Mouse (Mus musculus): ENCODE measurements around the gene Nrl.

Nrl gene

GRCm38 (mm10) chr14:55526674-55527073, 1.9 kb upstream of the Nrl start:
- DNase-seq, result no peak

- no peak for DNase-seq
Observed at GRCm38 (mm10) chr14:55524062-55524461, 719 bp downstream of the Nrl start.

GRCm38 (mm10) chr14:55520451-55521361, 4.1 kb downstream of the Nrl start:
- peak; percentile 56 for DNase-seq

- DNase-seq, result no peak
Observed at GRCm38 (mm10) chr14:55519604-55520003, 5.2 kb downstream of the Nrl start.

GRCm38 (mm10) chr14:55518897-55519296, 5.9 kb downstream of the Nrl start:
- DNase-seq, result no peak

- no peak for DNase-seq
Observed at GRCm38 (mm10) chr14:55515846-55516245, 8.9 kb downstream of the Nrl start.

- DNase-seq, result no peak
Observed at GRCm38 (mm10) chr14:55513927-55514326, 10.9 kb downstream of the Nrl start.

GRCm38 (mm10) chr14:55511037-55511436, 13.7 kb downstream of the Nrl start:
- DNase-seq, result no peak

- DNase-seq, result no peak
Observed at GRCm38 (mm10) chr14:55510125-55510731, 14.6 kb downstream of the Nrl start, which contains the start of gene Cpne6. Gene Cpne6 (plus strand): TSS chr14:55510445.

GRCm38 (mm10) chr14:55509540-55509939, 15.2 kb downstream of the Nrl start:
- DNase-seq, result no peak

- DNase-seq, result no peak
Observed at GRCm38 (mm10) chr14:55507801-55508200, 17.0 kb downstream of the Nrl start.

GRCm38 (mm10) chr14:55505612-55506011, 19.2 kb downstream of the Nrl start:
- no peak for DNase-seq

- peak; percentile 89 for DNase-seq
Observed at GRCm38 (mm10) chr14:55497449-55497821, 27.3 kb downstream of the Nrl start.

GRCm38 (mm10) chr14:55496761-55497448, 27.9 kb downstream of the Nrl start:
- no peak for DNase-seq

- peak; percentile 53 for DNase-seq
Observed at GRCm38 (mm10) chr14:55495509-55496240, 29.1 kb downstream of the Nrl start.

- no peak for DNase-seq
Observed at GRCm38 (mm10) chr14:55492103-55492502, 32.7 kb downstream of the Nrl start.

GRCm38 (mm10) chr14:55491291-55491833, 33.4 kb downstream of the Nrl start:
- DNase-seq, result peak; percentile 72

- peak; percentile 88 for DNase-seq
Observed at GRCm38 (mm10) chr14:55490361-55491201, 34.2 kb downstream of the Nrl start, which contains the start of gene Carmil3. Gene Carmil3 (plus strand): TSS chr14:55490651.

GRCm38 (mm10) chr14:55486836-55487235, 37.9 kb downstream of the Nrl start:
- no peak for DNase-seq

GRCm38 (mm10) chr14:55484430-55485085, 40.2 kb downstream of the Nrl start:
- no peak for DNase-seq

GRCm38 (mm10) chr14:55479629-55480028, 45.2 kb downstream of the Nrl start:
- DNase-seq, result no peak
